In the genomic region with DNA sequence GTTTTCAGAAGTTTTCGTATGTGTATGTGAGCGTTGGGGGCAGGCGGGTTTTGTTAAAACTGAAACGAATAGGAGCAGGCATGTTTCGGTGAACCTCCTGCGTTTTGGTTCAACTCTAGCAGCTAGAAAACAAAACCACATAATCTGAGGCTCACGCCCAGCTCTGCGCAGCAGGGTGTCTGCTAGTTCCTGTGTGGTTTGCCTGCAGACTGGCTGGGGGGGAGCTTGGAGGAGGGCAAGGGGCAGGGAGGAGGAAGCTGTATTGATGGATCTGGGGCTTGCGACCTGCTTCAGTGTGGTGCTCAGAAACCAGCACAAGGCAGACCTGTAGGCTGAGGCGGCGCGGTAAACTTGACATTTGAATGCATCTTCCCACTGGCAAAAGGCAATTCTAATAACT, we compare ENCODE assay signal across 11 mouse cellular contexts. TPM values are rescaled to one million over a fixed set of nuclear protein-coding genes. Genes with fewer than 3 reads are reported as not detected.
A peak's percentile ranks its signal among the peaks of the same experiment; 100 is the strongest.
DNase-seq lines count a peak whose midpoint lies in the region; ATAC-seq and TF ChIP-seq lines count a peak whose summit lies in the region.
"Had no signal": no experiment of that assay in that cellular context is flagged by ENCODE, and none has a peak within 500 bp of the region (broad histone marks: within the 10 kb centered on the region; RNA-seq: fewer than 3 reads in every experiment).

Gene Grap2, plus strand, starts transcription at position 304 of the 400 bp plus-strand sequence.

- no peaks in the 10 kb centered on the region for H3K36me3 ChIP-seq in heart, postnatal 0 days (replicated peaks; ENCODE audit: control insufficient read depth, insufficient read depth, low read length)
- H3K36me3 ChIP-seq in megakaryocyte, embryonic 14.5 days (replicated peaks; ENCODE audit: low read length), result no peaks in the 10 kb centered on the region
- no peaks in the 10 kb centered on the region for H3K36me3 ChIP-seq in kidney, embryonic 15.5 days

- no peak for TF ChIP-seq EP300 in heart, postnatal 0 days (IDR thresholded peaks at IDR 0.05; ENCODE audit: low read depth)

- no peak within 1 kb of the TSS; the same call in 1 of the 2 replicates for H3K9ac ChIP-seq in heart, postnatal 0 days (replicated peaks; ENCODE audit: low read depth, low read length)
- no peak within 1 kb of the TSS for H3K9ac ChIP-seq in kidney, embryonic 15.5 days

- no peak for TF ChIP-seq CTCF in gastrocnemius, adult 2 months (IDR thresholded peaks at IDR 0.05)
- TF ChIP-seq CTCF in heart, postnatal 0 days (IDR thresholded peaks at IDR 0.05; ENCODE audit: low read depth), result no peak

- no peak within 1 kb of the TSS; the same call in 1 of the 2 replicates for H3K4me2 ChIP-seq in heart, postnatal 0 days (ENCODE audit: low read depth, low read length)
- H3K4me2 ChIP-seq in kidney, embryonic 15.5 days, result no peak within 1 kb of the TSS

- intact Hi-C loops in gastrocnemius, adult 2 months (cut with DNase I), result no loop called here

- H3K9me3 ChIP-seq in heart, postnatal 0 days (replicated peaks; ENCODE audit: control insufficient read depth, low read length), result no peaks in the 10 kb centered on the region
- H3K9me3 ChIP-seq in megakaryocyte, embryonic 14.5 days, result no peaks in the 10 kb centered on the region
- H3K9me3 ChIP-seq in kidney, embryonic 15.5 days (replicated peaks), result no peaks in the 10 kb centered on the region

- 0 out of 2 replicates have a peak, but pooled peaks cover under 1% of the 10 kb centered on the region for H3K4me1 ChIP-seq in heart, postnatal 0 days (ENCODE audit: control insufficient read depth, insufficient read depth)
- H3K4me1 ChIP-seq in megakaryocyte, embryonic 14.5 days, result peaks cover 16% of the 10 kb centered on the region
- no peaks in the 10 kb centered on the region for H3K4me1 ChIP-seq in kidney, embryonic 15.5 days

- H3K4me3 ChIP-seq in gastrocnemius, adult 2 months, result no peak within 1 kb of the TSS
- peak within 1 kb of the TSS; percentile 23; the same call in 1 of the 2 replicates for H3K4me3 ChIP-seq in heart, postnatal 0 days (ENCODE audit: low read depth, low read length)
- peak within 1 kb of the TSS; percentile 88 for H3K4me3 ChIP-seq in megakaryocyte, embryonic 14.5 days (replicated peaks)
- no peak within 1 kb of the TSS for H3K4me3 ChIP-seq in kidney, embryonic 15.5 days (replicated peaks)
- H3K4me3 ChIP-seq: myocyte had no signal

- WGBS in heart, postnatal 0 days, result 57% methylated on average over 12 of the region's 12 CpGs
- 74% methylated on average over 12 of the region's 12 CpGs for WGBS in kidney, embryonic 15.5 days

- H3K27ac ChIP-seq in gastrocnemius, adult 2 months, result no peak within 1 kb of the TSS
- peak within 1 kb of the TSS; percentile 59; the same call in 1 of the 2 replicates for H3K27ac ChIP-seq in heart, postnatal 0 days (ENCODE audit: low read depth)
- no peak within 1 kb of the TSS for H3K27ac ChIP-seq in kidney, embryonic 15.5 days

- no peak for ATAC-seq in heart, postnatal 0 days (ENCODE audit: insufficient read depth, low read depth)
- no peak for ATAC-seq in kidney, embryonic 15.5 days (replicated peaks; ENCODE audit: low FRiP score)
- ATAC-seq in frontal cortex, adult (ENCODE audit: low TSS enrichment), result no peak

- peak; percentile 41 for DNase-seq in gastrocnemius, postnatal 25 days
- no peak for DNase-seq in gastrocnemius, adult 2 months
- DNase-seq in heart, postnatal 0 days (ENCODE audit: low spot score), result no peak
- DNase-seq in thymus, postnatal 14 days, result peak; percentile 93
- no peak for DNase-seq in cerebellum, adult 8-10 months
- DNase-seq: cerebellum, adult 18-20 months; layer of hippocampus, postnatal 36 days had no signal

- 0 out of 2 replicates have a peak, but pooled peaks cover 26% of the 10 kb centered on the region for H3K27me3 ChIP-seq in heart, postnatal 0 days (ENCODE audit: control insufficient read depth, insufficient read depth, low read length)
- peaks cover 72% of the 10 kb centered on the region for H3K27me3 ChIP-seq in megakaryocyte, embryonic 14.5 days (replicated peaks)
- peaks cover 19% of the 10 kb centered on the region for H3K27me3 ChIP-seq in kidney, embryonic 15.5 days

RNA-seq across cellular contexts. Expression of gene Grap2, which starts in this region (rescaled TPM):
- total RNA-seq in gastrocnemius, postnatal 25 days (2021), result under 1 TPM; 0.08 to 0.32 TPM
- total RNA-seq in gastrocnemius, adult 2 months (2021), result under 1 TPM in 1 of 2 experiments, not detected in 1; 0.31 TPM
- 2.8 TPM in 1 of 2 replicates, not detected in the other for total RNA-seq in heart, postnatal 0 days (2014; rRNA removed; ENCODE audit: low replicate concordance)
- 0.46 and 1.3 TPM in 2 replicates for polyA plus RNA-seq in heart, postnatal 0 days (2015; fragmentation: Nextera tagmentation; extraction: Ambion mirVana)
- polyA plus RNA-seq in megakaryocyte, embryonic 14.5 days (2012; ENCODE audit: insufficient read depth, low replicate concordance), result 136 and 290 TPM in 2 replicates
- 0.51 and 1.4 TPM in 2 replicates for polyA plus RNA-seq in kidney, embryonic 15.5 days (2015; fragmentation: Nextera tagmentation; extraction: Ambion mirVana)
- polyA plus RNA-seq: myocyte had no signal

Comparison
In these comparisons a context has a peak if more than half of its experiments do, and no peak if none do; other contexts are left out.
1. RNA of gene Grap2 (polyA plus RNA-seq): 136 to 290 TPM in megakaryocyte, embryonic 14.5 days; 0.51 to 1.4 TPM in kidney, embryonic 15.5 days and 0.46 to 1.3 TPM in heart, postnatal 0 days; every median in the first group is over 10 times any median in the second.
2. Peak in DNase-seq in gastrocnemius, postnatal 25 days; RNA of the gene not detected or under 1 TPM.
3. H3K4me3 ChIP-seq: peak in heart, postnatal 0 days (single experiment) and megakaryocyte, embryonic 14.5 days (single experiment); none in gastrocnemius, adult 2 months (single experiment) and kidney, embryonic 15.5 days (single experiment).